Mouse (Mus musculus): ENCODE data around the gene Zfp787. TPM values are rescaled to one million over a fixed set of nuclear protein-coding genes. Genes with fewer than 3 reads are reported as not detected.

The Zfp787 gene
- polyA plus RNA-seq, 1 experiment from 2014 or later = 19.8 TPM

DNA sequence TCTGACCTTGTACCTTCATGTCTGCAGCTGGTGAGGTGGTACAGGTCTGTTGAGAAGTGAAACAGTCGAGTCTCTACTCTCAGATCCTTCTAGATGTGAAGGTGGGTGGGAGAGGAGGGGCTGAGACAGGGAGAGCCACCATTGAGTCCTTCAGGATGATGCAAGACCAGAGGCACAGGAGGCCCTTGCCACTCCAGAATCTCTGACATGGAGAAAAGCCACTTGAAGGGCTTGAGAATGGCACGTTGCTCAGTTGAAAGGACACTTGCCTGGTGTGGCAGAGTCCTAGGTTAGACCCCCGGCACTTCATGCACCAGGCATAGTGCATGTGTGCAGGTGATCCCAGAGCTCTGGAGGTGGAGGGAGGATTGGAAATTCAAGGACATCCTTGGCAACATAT lies 5.7 kb upstream of the Zfp787 start:
- Histone ChIP-seq H3K27ac (no peak overlapping the region), H3K4me3 (no peak overlapping the region), H3K4me1 (peaks cover 7% of the 10 kb centered on the region; the same call in 1 of the 2 replicates), H3K9me3 (no peaks in the 10 kb centered on the region), H3K36me3 (no peaks in the 10 kb centered on the region), H3K27me3 (no peaks in the 10 kb centered on the region), H3K9ac (no peak overlapping the region), H3K4me2 (no peak overlapping the region)
- WGBS = 63% methylated on average over 3 of the region's 3 CpGs
- no peak for ATAC-seq (ENCODE audit: insufficient number of reproducible peaks, low FRiP score, low TSS enrichment, low read depth)

DNA sequence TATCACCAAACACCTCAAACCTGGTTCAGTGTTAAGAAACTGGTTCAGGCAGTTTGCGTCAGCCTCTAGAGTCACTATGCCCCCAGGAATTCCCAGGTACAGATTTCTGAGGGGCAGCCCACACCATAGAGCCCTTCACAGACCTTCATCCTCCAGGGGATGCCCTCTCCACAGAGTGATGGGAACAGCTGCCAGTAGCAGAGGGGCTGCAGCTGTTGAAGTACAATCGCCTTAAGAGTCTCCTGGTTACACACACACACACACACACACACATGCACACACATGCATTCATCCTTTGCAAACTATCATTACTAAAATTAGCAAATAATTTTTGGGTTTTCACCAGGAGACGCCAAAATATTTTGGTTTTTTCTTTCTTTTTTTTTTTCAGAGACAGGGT lies 3.8 kb upstream of the Zfp787 start:
- no peaks in the 10 kb centered on the region for H3K27me3 ChIP-seq
- H3K36me3 ChIP-seq = no peaks in the 10 kb centered on the region
- no peak overlapping the region for H3K9ac ChIP-seq
- no peak overlapping the region for H3K4me3 ChIP-seq
- no peaks in the 10 kb centered on the region for H3K9me3 ChIP-seq
- no peak overlapping the region for H3K4me2 ChIP-seq
- peaks cover 13% of the 10 kb centered on the region for H3K4me1 ChIP-seq
- ATAC-seq (ENCODE audit: insufficient number of reproducible peaks, low FRiP score, low TSS enrichment, low read depth) = no peak
- H3K27ac ChIP-seq = peak overlapping the region; percentile 50; the same call in 1 of the 2 replicates
- WGBS = 68% methylated on average over 3 of the region's 3 CpGs

DNA sequence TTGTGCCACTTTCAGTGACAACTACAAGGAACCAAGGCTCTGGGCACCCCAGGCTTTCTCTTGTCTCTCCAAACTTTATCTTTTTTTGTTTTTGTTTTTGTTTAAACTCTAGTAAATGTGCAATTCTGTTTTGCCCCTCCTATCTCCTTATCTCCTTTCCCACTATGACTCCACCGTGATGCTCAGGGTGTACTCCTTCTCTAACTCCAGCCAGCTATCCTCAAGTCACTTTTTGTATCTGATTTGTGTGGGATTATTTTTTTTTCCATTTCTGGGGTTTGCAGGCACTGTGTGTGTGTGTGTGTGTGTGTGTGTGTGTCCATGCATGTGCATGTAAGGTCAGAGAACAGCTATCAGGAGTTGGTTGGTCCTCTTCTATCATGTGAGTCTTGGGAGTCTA lies 1.7 kb upstream of the Zfp787 start:
- no peaks in the 10 kb centered on the region for H3K27me3 ChIP-seq
- H3K4me2 ChIP-seq = no peak overlapping the region
- no peak overlapping the region for H3K27ac ChIP-seq
- no peaks in the 10 kb centered on the region for H3K9me3 ChIP-seq
- H3K9ac ChIP-seq = no peak overlapping the region
- peaks cover 32% of the 10 kb centered on the region for H3K4me1 ChIP-seq
- 70% methylated on average over 1 of the region's 1 CpGs for WGBS
- H3K36me3 ChIP-seq = no peaks in the 10 kb centered on the region
- no peak for ATAC-seq (ENCODE audit: insufficient number of reproducible peaks, low FRiP score, low TSS enrichment, low read depth)
- H3K4me3 ChIP-seq = no peak overlapping the region

DNA sequence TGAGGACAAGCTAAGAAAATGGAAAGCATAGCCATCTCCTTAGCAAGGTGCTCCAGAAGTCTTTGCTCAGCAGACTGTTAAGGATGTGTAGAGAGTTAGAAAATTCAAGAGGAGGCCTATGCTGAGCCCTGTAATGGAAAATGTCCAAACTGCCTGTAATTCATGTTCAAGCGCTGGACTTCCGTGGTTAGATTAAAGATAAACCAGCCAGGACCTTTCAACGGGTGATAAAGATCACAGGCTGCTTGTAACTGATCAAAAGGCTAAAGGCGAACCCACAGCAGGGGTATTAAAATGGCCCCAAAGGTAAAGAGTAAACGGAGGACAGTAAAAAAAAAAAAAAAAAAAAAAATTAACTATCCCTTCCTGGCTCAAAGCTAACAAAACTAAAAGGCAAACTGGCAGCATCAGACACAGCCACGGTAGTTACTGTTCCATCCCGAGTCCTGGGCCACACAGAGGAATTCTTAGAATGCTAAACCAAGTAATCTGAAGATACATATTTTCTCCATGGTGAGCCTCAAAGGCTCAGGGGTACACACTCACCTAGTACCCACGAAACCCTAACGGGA lies 1.2 kb upstream of the Zfp787 start:
- no peaks in the 10 kb centered on the region for H3K27me3 ChIP-seq
- H3K27ac ChIP-seq = peak overlapping the region; percentile 50
- peak overlapping the region; percentile 85 for H3K4me3 ChIP-seq
- H3K9ac ChIP-seq = peak overlapping the region; percentile 95; the same call in 1 of the 2 replicates
- no peaks in the 10 kb centered on the region for H3K9me3 ChIP-seq
- no peaks in the 10 kb centered on the region for H3K36me3 ChIP-seq
- WGBS = 43% methylated on average over 9 of the region's 9 CpGs
- peaks cover 35% of the 10 kb centered on the region for H3K4me1 ChIP-seq
- H3K4me2 ChIP-seq = peak overlapping the region; percentile 80
- no peak for ATAC-seq (ENCODE audit: insufficient number of reproducible peaks, low FRiP score, low TSS enrichment, low read depth)

DNA sequence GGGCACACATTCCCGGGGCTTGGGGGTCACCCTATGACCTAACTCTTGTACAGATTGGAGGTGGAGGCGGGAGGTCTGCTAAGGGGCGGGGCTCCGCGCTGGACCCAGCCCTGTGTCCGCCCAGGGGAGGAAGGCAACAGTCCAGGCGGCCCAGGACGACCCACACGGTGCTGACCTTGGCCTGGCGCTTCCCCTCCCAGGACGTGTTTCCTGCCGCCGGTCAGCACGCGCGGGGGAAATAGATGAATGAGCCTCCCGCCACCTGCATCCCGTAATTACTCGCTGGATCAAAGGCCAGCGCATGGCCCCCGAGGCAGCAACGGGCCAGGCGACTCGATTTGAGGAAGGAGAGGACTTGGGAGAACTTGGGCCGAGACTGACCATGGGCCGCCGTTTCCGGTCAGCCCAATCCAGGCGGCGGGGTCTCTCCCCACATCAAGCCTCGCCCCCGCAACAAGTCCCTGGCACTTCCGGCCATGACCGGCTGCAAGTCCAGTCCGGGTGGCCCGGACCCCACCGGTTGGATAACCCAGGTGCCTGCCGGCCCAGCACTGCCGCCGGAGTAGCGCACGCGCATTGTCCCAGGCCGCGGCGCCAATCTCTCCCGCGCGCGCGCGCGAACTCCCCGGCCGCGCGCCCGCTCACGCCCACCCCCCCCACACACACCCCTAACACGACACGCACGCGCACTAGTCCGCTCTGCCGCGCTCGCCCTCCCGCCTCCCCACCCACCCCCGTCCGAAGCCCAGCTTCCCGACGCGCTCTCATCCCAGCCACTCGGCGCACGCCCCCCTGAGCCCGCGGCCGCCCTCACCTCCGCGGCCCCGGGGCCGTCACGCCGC lies 545 bp downstream of the Zfp787 start:
- under 1% methylated on average over 74 of the region's 85 CpGs for WGBS
- no peaks in the 10 kb centered on the region for H3K36me3 ChIP-seq
- no peaks in the 10 kb centered on the region for H3K9me3 ChIP-seq
- H3K4me2 ChIP-seq = peak overlapping the region; percentile 80
- peak overlapping the region; percentile 95 for H3K9ac ChIP-seq
- no peaks in the 10 kb centered on the region for H3K27me3 ChIP-seq
- ATAC-seq (ENCODE audit: insufficient number of reproducible peaks, low FRiP score, low TSS enrichment, low read depth) = peak; percentile 71
- H3K27ac ChIP-seq = peak overlapping the region; percentile 94
- peaks cover 44% of the 10 kb centered on the region for H3K4me1 ChIP-seq
- H3K4me3 ChIP-seq = peak overlapping the region; percentile 85

DNA sequence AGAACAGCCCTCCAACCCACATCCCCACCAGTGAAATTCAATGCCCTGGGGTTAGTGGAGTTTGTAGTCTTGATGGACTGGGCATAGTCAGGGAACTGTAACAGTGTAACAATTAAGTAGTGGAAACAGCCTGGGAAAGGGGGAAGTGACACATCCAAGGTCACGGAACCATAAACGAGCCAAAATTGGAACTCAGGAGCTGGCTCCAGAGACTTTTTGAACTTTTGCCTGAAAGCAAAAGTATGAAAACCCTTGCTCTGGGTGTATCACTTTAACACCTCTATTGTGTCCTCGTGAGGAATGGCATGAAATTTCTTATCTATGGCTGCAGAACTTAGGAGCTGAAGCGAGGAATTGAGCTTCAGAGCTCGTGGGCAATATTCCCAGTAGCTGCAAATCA lies 1.6 kb downstream of the Zfp787 start:
- no peak for ATAC-seq (ENCODE audit: insufficient number of reproducible peaks, low FRiP score, low TSS enrichment, low read depth)
- Histone ChIP-seq H3K27ac (no peak overlapping the region), H3K9me3 (no peaks in the 10 kb centered on the region), H3K27me3 (no peaks in the 10 kb centered on the region), H3K4me3 (peak overlapping the region; percentile 85), H3K36me3 (no peaks in the 10 kb centered on the region), H3K9ac (peak overlapping the region; percentile 95; the same call in 1 of the 2 replicates), H3K4me2 (peak overlapping the region; percentile 80), H3K4me1 (peaks cover 45% of the 10 kb centered on the region)
- 69% methylated on average over 5 of the region's 5 CpGs for WGBS

DNA sequence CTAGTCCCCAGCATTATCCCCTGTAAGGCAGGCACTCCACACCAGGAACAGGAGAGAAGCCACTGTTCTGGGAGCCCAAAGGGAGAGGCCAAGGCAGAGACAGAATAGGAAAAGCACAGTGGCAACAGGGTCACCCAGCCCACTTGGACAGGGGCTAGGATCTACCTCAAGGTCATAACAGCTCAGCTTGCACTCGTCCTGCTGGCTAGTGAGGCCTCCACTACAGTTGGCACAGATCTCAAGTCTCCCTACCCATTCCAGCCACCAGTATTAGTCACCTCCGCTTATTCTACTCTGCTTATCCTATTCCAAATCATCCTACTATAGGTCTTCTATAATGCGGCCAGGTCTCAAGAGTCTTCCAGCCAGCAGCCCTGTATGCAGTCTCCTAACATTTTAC lies 2.7 kb downstream of the Zfp787 start:
- ATAC-seq (ENCODE audit: insufficient number of reproducible peaks, low FRiP score, low TSS enrichment, low read depth) = no peak
- Histone ChIP-seq H3K4me2 (no peak overlapping the region), H3K4me3 (no peak overlapping the region), H3K36me3 (no peaks in the 10 kb centered on the region), H3K27me3 (no peaks in the 10 kb centered on the region), H3K4me1 (peaks cover 52% of the 10 kb centered on the region), H3K27ac (no peak overlapping the region), H3K9ac (no peak overlapping the region), H3K9me3 (no peaks in the 10 kb centered on the region)
- WGBS = 85% methylated on average over 3 of the region's 3 CpGs

DNA sequence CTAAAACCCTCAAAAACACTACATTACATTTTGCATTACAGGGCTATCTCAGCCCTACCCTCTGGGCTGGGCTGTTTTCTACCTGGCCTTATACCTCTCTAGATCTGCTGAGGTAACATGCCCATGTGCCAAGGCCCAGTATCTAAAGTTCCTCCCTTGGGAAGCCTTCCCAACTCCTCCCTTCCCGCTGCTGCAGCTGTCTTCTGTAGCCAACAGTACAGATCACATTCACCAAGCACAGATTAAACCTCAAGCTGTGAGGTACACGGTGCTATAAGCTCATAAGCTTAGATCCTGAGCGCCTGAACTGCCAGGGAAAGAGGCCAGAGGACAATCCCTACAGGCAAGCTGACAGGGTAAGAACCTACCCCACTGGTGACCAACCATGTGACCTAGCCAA lies 3.8 kb downstream of the Zfp787 start:
- Histone ChIP-seq H3K4me1 (peaks cover 58% of the 10 kb centered on the region), H3K9me3 (no peaks in the 10 kb centered on the region), H3K27me3 (no peaks in the 10 kb centered on the region), H3K27ac (no peak overlapping the region), H3K36me3 (no peaks in the 10 kb centered on the region), H3K9ac (no peak overlapping the region), H3K4me3 (no peak overlapping the region), H3K4me2 (no peak overlapping the region)
- 76% methylated on average over 3 of the region's 3 CpGs for WGBS
- ATAC-seq (ENCODE audit: insufficient number of reproducible peaks, low FRiP score, low TSS enrichment, low read depth) = no peak

DNA sequence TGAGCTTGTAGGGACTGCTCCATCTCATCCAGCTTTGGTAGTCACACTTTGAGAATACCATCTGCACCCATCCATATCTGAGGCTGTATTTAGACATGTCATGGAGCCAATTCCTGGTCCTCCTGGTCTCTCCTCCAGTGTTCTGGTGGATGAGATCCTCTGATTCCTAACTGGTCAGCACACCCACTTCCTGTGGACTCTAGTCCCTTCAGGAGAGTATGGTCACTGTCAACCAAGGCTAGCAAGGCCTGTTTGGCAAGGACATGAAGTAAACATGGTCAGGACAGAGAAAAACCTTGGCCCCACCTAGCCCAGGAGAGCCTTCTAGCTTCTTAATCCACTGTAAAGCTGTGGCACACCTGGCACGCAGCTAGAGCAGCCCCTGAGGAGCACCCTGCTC lies 4.5 kb downstream of the Zfp787 start:
- Histone ChIP-seq H3K4me3 (no peak overlapping the region), H3K4me1 (peaks cover 60% of the 10 kb centered on the region), H3K4me2 (no peak overlapping the region), H3K9ac (no peak overlapping the region), H3K9me3 (no peaks in the 10 kb centered on the region), H3K27ac (no peak overlapping the region), H3K36me3 (no peaks in the 10 kb centered on the region), H3K27me3 (no peaks in the 10 kb centered on the region)
- WGBS = 88% methylated on average over 1 of the region's 1 CpGs
- no peak for ATAC-seq (ENCODE audit: insufficient number of reproducible peaks, low FRiP score, low TSS enrichment, low read depth)

DNA sequence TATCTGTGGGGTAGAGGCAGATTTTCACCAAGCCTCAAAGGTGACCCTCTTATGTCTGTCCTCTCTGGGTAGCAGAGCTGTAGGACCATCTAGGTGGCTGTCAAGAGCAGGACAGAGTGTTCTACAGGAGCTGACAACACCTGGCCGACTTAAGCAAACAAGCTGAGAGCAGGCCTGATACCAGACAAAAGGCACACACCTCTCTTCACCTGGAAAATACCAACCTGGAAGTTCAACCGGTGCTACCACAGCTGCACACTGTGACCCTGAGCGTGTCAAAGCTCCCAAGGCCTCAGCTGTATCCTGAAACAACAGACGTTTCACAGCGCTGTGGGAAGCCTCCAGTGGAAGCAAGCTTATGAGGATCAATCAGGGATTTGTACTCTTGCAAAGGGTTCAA lies 8.1 kb downstream of the Zfp787 start:
- H3K9me3 ChIP-seq = no peaks in the 10 kb centered on the region
- no peak overlapping the region for H3K4me2 ChIP-seq
- H3K9ac ChIP-seq = no peak overlapping the region
- no peak for ATAC-seq (ENCODE audit: insufficient number of reproducible peaks, low FRiP score, low TSS enrichment, low read depth)
- 76% methylated on average over 5 of the region's 5 CpGs for WGBS
- H3K4me3 ChIP-seq = no peak overlapping the region
- peaks cover 47% of the 10 kb centered on the region for H3K4me1 ChIP-seq
- H3K27ac ChIP-seq = peak overlapping the region; percentile 58
- H3K27me3 ChIP-seq = no peaks in the 10 kb centered on the region
- no peaks in the 10 kb centered on the region for H3K36me3 ChIP-seq

DNA sequence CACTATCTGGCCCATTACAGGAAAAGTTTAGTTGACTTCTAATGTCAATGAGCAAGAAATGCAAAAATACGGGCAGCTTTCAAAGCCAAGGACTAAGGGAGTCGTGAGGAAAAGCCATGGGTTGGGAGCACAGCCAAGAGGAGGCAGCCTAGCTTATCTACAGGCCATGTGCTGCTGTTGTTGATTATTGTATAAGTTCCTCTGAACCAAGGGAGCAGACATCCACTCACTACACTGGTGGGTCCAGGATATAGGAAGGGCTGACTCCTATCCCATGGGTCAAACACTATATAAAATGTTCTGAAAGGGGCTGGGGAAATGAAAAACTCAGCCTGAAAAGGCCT lies 8.8 kb downstream of the Zfp787 start:
- WGBS = 65% methylated on average over 2 of the region's 2 CpGs

DNA sequence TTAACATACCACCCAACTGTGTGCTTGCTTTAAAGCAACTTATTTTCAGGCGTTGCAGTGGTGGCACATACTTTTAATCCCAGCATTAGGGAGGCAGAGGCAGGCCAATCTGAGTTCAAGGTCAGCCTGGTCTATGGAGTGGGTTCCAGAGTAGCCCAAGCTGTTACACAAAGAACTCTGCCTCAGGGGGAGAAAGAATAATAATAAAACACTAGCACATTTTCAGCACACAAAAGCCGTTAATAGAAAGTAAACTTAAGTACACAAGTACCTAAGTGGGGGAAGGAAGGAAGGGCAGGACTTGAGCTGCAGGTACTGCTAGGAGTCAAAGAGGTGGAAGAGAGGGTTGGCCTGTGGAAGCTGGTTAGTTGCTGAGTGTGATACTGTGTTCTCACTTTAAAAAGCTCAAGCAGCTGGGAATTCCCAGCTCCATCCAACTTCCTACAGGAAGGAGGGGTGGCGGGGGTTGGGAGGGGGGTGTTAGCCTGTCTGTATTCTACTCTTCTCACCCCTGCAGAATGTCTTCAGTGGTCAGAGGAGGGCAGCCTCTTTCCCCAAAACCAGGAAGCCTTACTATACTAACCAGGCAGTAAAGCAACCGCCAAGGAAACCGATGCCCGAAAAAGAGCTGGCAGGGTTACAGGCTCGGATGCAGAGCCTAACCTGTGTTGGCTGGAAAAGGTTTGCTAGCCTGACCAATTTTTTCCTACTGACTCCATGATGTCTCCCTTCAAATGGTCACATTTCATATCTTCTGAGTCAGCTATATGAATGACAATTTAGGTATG lies 9.4 kb downstream of the Zfp787 start:
- ATAC-seq (ENCODE audit: insufficient number of reproducible peaks, low FRiP score, low TSS enrichment, low read depth) = no peak
- H3K9me3 ChIP-seq = no peaks in the 10 kb centered on the region
- 70% methylated on average over 7 of the region's 7 CpGs for WGBS

More for the DNA sequence above, 8.8 kb downstream of the Zfp787 start:
- no peak overlapping the region for H3K4me2 ChIP-seq
- ATAC-seq (ENCODE audit: insufficient number of reproducible peaks, low FRiP score, low TSS enrichment, low read depth) = no peak
- H3K4me1 ChIP-seq = peaks cover 44% of the 10 kb centered on the region
- no peaks in the 10 kb centered on the region for H3K27me3 ChIP-seq
- no peaks in the 10 kb centered on the region for H3K9me3 ChIP-seq
- peak overlapping the region; percentile 58 for H3K27ac ChIP-seq
- H3K4me3 ChIP-seq = no peak overlapping the region
- H3K9ac ChIP-seq = no peak overlapping the region
- H3K36me3 ChIP-seq = peaks cover 2% of the 10 kb centered on the region; the same call in 1 of the 2 replicates

More for the DNA sequence above, 9.4 kb downstream of the Zfp787 start:
- Histone ChIP-seq H3K27me3 (no peaks in the 10 kb centered on the region), H3K4me1 (peaks cover 38% of the 10 kb centered on the region), H3K4me3 (no peak overlapping the region), H3K36me3 (peaks cover 8% of the 10 kb centered on the region; the same call in 1 of the 2 replicates), H3K27ac (peak overlapping the region; percentile 58), H3K9ac (no peak overlapping the region), H3K4me2 (no peak overlapping the region)

Measured in limb, embryonic 15.5 days (tissue).